Mouse (Mus musculus): ENCODE results near the gene Tbc1d8. TPM values are rescaled to one million over a fixed set of nuclear protein-coding genes. Genes with fewer than 3 reads are reported as not detected.
A peak's percentile ranks its signal among the peaks of the same experiment; 100 is the strongest.

The Tbc1d8 gene
- polyA plus RNA-seq, 1 experiment from 2014 or later, result 11.4 TPM

- peaks cover 18% of the 10 kb centered on the region for H3K4me1 ChIP-seq (ENCODE audit: control insufficient read depth, insufficient read depth, low read length)
- no peak overlapping the region for H3K9ac ChIP-seq (ENCODE audit: low read depth, low read length)
- no peak overlapping the region for H3K4me3 ChIP-seq (ENCODE audit: low read depth, low read length)
- no peak for ATAC-seq (replicated peaks; ENCODE audit: insufficient number of reproducible peaks, low FRiP score, low TSS enrichment)
- WGBS (ENCODE audit: insufficient replicate concordance), result 49% methylated on average over 5 of the region's 5 CpGs
- H3K27me3 ChIP-seq (ENCODE audit: control insufficient read depth, insufficient read depth, low read length), result no peaks in the 10 kb centered on the region
- H3K36me3 ChIP-seq (ENCODE audit: control insufficient read depth, insufficient read depth, low read length), result no peaks in the 10 kb centered on the region
- H3K9me3 ChIP-seq (replicated peaks; ENCODE audit: control insufficient read depth, low read length), result no peaks in the 10 kb centered on the region
- no peak overlapping the region for H3K4me2 ChIP-seq
- H3K27ac ChIP-seq (ENCODE audit: low read depth, low read length), result no peak overlapping the region
These were observed 22.1 kb downstream of the Tbc1d8 start for GRCm38 (mm10) chr1:39456421-39456853.

GRCm38 (mm10) chr1:39455350-39456023, 23.1 kb downstream of the Tbc1d8 start:
- no peak overlapping the region for H3K4me3 ChIP-seq (ENCODE audit: low read depth, low read length)
- H3K27ac ChIP-seq (ENCODE audit: low read depth, low read length), result no peak overlapping the region
- H3K9ac ChIP-seq (ENCODE audit: low read depth, low read length), result no peak overlapping the region
- no peak for ATAC-seq (replicated peaks; ENCODE audit: insufficient number of reproducible peaks, low FRiP score, low TSS enrichment)
- peaks cover 27% of the 10 kb centered on the region for H3K4me1 ChIP-seq (ENCODE audit: control insufficient read depth, insufficient read depth, low read length)
- no peak overlapping the region for H3K4me2 ChIP-seq
- no peaks in the 10 kb centered on the region for H3K36me3 ChIP-seq (ENCODE audit: control insufficient read depth, insufficient read depth, low read length)
- no peaks in the 10 kb centered on the region for H3K9me3 ChIP-seq (replicated peaks; ENCODE audit: control insufficient read depth, low read length)
- no peaks in the 10 kb centered on the region for H3K27me3 ChIP-seq (ENCODE audit: control insufficient read depth, insufficient read depth, low read length)
- 76% methylated on average over 23 of the region's 23 CpGs for whole genome bisulfite sequencing (ENCODE audit: insufficient replicate concordance)

DNA sequence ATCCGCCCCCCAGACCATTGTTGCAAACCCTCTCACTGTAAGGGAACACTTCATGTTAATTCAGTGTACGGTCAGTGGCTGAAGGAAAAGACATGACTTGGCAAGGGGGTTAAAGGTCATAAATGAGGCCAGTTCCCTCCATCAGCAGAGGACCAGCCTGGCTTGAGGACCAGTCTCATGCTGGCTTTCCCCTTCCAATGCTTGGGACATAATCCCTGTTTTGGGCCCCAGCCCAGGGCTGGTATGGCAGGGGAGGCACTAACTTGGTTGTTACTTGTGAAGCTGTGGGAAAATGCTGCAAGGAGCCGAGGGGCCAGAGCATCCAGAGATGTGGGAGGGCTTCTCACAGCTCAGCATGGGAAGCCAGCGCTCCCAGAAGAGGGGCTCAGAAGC, 23.8 kb downstream of the Tbc1d8 start:
- WGBS (ENCODE audit: insufficient replicate concordance), result 63% methylated on average over 4 of the region's 4 CpGs
- Histone ChIP-seq H3K36me3 (ENCODE audit: control insufficient read depth, insufficient read depth, low read length) (no peaks in the 10 kb centered on the region), H3K9ac (ENCODE audit: low read depth, low read length) (no peak overlapping the region), H3K4me3 (ENCODE audit: low read depth, low read length) (no peak overlapping the region), H3K27ac (ENCODE audit: low read depth, low read length) (no peak overlapping the region), H3K4me2 (no peak overlapping the region), H3K27me3 (ENCODE audit: control insufficient read depth, insufficient read depth, low read length) (no peaks in the 10 kb centered on the region), H3K4me1 (ENCODE audit: control insufficient read depth, insufficient read depth, low read length) (peaks cover 34% of the 10 kb centered on the region), H3K9me3 (replicated peaks; ENCODE audit: control insufficient read depth, low read length) (no peaks in the 10 kb centered on the region)
- no peak for ATAC-seq (replicated peaks; ENCODE audit: insufficient number of reproducible peaks, low FRiP score, low TSS enrichment)

- Histone ChIP-seq H3K27me3 (ENCODE audit: control insufficient read depth, insufficient read depth, low read length) (no peaks in the 10 kb centered on the region), H3K36me3 (ENCODE audit: control insufficient read depth, insufficient read depth, low read length) (no peaks in the 10 kb centered on the region), H3K4me1 (ENCODE audit: control insufficient read depth, insufficient read depth, low read length) (peaks cover 37% of the 10 kb centered on the region), H3K9me3 (replicated peaks; ENCODE audit: control insufficient read depth, low read length) (no peaks in the 10 kb centered on the region), H3K27ac (ENCODE audit: low read depth, low read length) (peak overlapping the region; percentile 64), H3K4me2 (no peak overlapping the region), H3K4me3 (ENCODE audit: low read depth, low read length) (no peak overlapping the region), H3K9ac (ENCODE audit: low read depth, low read length) (no peak overlapping the region)
- ATAC-seq (replicated peaks; ENCODE audit: insufficient number of reproducible peaks, low FRiP score, low TSS enrichment), result no peak
- 50% methylated on average over 9 of the region's 9 CpGs for WGBS (ENCODE audit: insufficient replicate concordance)
These were observed 24.3 kb downstream of the Tbc1d8 start for GRCm38 (mm10) chr1:39454108-39454782.

DNA sequence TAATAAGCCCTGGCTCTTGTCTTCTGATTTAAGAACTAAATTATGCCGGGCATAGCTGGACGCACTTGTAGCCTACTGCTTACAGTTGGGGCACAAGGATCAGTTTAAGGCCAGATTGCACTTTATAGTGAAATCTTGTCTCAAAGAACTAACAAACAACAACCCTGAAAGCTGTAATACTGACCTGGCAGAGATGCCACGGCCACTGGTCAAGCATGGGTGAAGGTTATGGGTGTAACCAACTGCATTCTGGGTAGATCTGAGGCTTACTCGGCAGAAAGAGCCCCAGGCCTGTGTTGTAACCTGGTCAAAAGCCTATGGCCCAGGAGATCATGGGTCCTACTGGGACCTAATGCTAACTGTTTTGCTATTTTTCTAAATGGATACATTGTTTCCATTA, 26.4 kb downstream of the Tbc1d8 start:
- 85% methylated on average over 4 of the region's 4 CpGs for WGBS (ENCODE audit: insufficient replicate concordance)
- no peaks in the 10 kb centered on the region for H3K36me3 ChIP-seq (ENCODE audit: control insufficient read depth, insufficient read depth, low read length)
- H3K27me3 ChIP-seq (ENCODE audit: control insufficient read depth, insufficient read depth, low read length), result no peaks in the 10 kb centered on the region
- no peak for ATAC-seq (replicated peaks; ENCODE audit: insufficient number of reproducible peaks, low FRiP score, low TSS enrichment)
- H3K9ac ChIP-seq (ENCODE audit: low read depth, low read length), result no peak overlapping the region
- peaks cover 44% of the 10 kb centered on the region for H3K4me1 ChIP-seq (ENCODE audit: control insufficient read depth, insufficient read depth, low read length)
- H3K9me3 ChIP-seq (replicated peaks; ENCODE audit: control insufficient read depth, low read length), result no peaks in the 10 kb centered on the region
- no peak overlapping the region for H3K27ac ChIP-seq (ENCODE audit: low read depth, low read length)
- no peak overlapping the region for H3K4me2 ChIP-seq
- no peak overlapping the region for H3K4me3 ChIP-seq (ENCODE audit: low read depth, low read length)

DNA sequence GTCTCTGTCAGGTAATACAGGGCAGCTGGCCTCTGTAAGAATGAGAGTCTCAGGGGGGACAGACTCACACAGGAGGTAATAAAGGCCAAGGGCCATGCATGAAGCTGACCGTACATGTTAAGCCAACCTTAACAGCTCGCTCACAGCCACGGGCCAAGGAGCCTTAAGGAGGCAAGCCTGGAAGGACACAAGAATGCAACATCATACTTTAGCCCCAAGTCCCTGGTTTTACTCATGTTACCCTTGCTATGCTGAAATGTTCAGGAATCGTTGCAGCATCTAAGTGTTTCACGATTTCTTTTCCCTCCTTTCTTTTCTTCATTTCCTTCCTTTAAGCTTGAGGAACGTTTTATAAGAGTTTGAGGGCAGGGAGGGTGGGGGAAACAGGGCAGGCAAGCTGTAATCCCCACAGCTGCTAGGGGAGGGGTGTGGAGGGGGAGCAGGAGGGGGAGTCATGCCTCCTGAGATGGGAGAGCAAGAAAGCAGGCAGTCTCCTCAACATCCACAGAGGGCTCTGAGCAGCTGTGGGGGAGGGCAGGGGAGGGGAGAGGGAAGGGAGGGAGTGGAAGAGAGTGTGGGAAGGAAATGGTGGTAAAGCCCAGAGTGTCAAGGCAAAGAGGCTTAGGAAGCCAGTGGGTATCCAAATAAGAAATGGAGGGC, 28.4 kb downstream of the Tbc1d8 start:
- no peak overlapping the region for H3K9ac ChIP-seq (ENCODE audit: low read depth, low read length)
- H3K4me1 ChIP-seq (ENCODE audit: control insufficient read depth, insufficient read depth, low read length), result peaks cover 52% of the 10 kb centered on the region
- ATAC-seq (replicated peaks; ENCODE audit: insufficient number of reproducible peaks, low FRiP score, low TSS enrichment), result no peak
- H3K27ac ChIP-seq (ENCODE audit: low read depth, low read length), result no peak overlapping the region
- H3K9me3 ChIP-seq (replicated peaks; ENCODE audit: control insufficient read depth, low read length), result no peaks in the 10 kb centered on the region
- no peaks in the 10 kb centered on the region for H3K27me3 ChIP-seq (ENCODE audit: control insufficient read depth, insufficient read depth, low read length)
- WGBS (ENCODE audit: insufficient replicate concordance), result 65% methylated on average over 6 of the region's 6 CpGs
- H3K36me3 ChIP-seq (ENCODE audit: control insufficient read depth, insufficient read depth, low read length), result no peaks in the 10 kb centered on the region
- no peak overlapping the region for H3K4me3 ChIP-seq (ENCODE audit: low read depth, low read length)
- no peak overlapping the region for H3K4me2 ChIP-seq

DNA sequence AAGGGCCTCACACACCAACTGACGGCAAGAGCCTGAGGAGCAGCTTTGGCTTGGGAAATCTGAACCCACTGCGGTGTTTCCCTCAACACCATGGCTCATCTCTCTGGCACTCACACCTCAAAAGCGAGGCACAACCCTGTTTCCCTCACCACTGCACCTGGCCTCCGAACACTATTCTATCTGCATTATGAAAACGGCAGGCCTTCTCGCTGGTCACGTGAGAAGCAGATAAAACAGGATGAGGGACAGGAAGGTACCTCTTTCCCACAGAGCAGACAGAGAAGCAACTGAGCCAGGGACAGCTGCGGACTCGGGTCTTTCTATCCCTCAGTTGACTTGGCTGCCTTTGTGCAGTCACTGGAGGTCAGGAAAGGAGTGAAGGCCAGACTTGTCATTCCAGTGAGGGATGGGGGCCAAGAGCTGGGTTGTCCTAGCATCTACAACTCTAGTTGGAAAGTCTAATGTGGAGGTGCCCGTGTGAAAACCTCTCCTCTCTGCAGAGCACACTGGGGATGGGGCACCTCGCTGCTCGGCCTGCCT, 29.2 kb downstream of the Tbc1d8 start:
- Histone ChIP-seq H3K27ac (ENCODE audit: low read depth, low read length) (no peak overlapping the region), H3K4me1 (ENCODE audit: control insufficient read depth, insufficient read depth, low read length) (peaks cover 52% of the 10 kb centered on the region), H3K4me3 (ENCODE audit: low read depth, low read length) (no peak overlapping the region), H3K4me2 (no peak overlapping the region), H3K9me3 (replicated peaks; ENCODE audit: control insufficient read depth, low read length) (no peaks in the 10 kb centered on the region), H3K9ac (ENCODE audit: low read depth, low read length) (no peak overlapping the region), H3K36me3 (ENCODE audit: control insufficient read depth, insufficient read depth, low read length) (no peaks in the 10 kb centered on the region), H3K27me3 (ENCODE audit: control insufficient read depth, insufficient read depth, low read length) (no peaks in the 10 kb centered on the region)
- 75% methylated on average over 12 of the region's 12 CpGs for WGBS (ENCODE audit: insufficient replicate concordance)
- ATAC-seq (replicated peaks; ENCODE audit: insufficient number of reproducible peaks, low FRiP score, low TSS enrichment), result no peak

GRCm38 (mm10) chr1:39448819-39449218, 29.7 kb downstream of the Tbc1d8 start:
- Histone ChIP-seq H3K4me3 (ENCODE audit: low read depth, low read length) (no peak overlapping the region), H3K9ac (ENCODE audit: low read depth, low read length) (no peak overlapping the region), H3K36me3 (ENCODE audit: control insufficient read depth, insufficient read depth, low read length) (no peaks in the 10 kb centered on the region), H3K4me2 (no peak overlapping the region), H3K27me3 (ENCODE audit: control insufficient read depth, insufficient read depth, low read length) (no peaks in the 10 kb centered on the region), H3K4me1 (ENCODE audit: control insufficient read depth, insufficient read depth, low read length) (peaks cover 53% of the 10 kb centered on the region), H3K27ac (ENCODE audit: low read depth, low read length) (no peak overlapping the region), H3K9me3 (replicated peaks; ENCODE audit: control insufficient read depth, low read length) (no peaks in the 10 kb centered on the region)
- 92% methylated on average over 5 of the region's 5 CpGs for WGBS (ENCODE audit: insufficient replicate concordance)
- ATAC-seq (replicated peaks; ENCODE audit: insufficient number of reproducible peaks, low FRiP score, low TSS enrichment), result no peak
